Mouse (Mus musculus) neural tube, embryonic 11.5 days (tissue): ENCODE measurements around the gene Arhgef28. TPM values are rescaled to one million over a fixed set of nuclear protein-coding genes. Genes with fewer than 3 reads are reported as not detected.

Source experiments
- ATAC-seq: fragments of 200-750 bp; cut with Nextera tagmentation; 2 replicates; pipeline ENCODE4 v1.8.0; 2017; ENCODE audit warnings: moderate number of reproducible peaks, mild to moderate bottlenecking, moderate TSS enrichment, moderate library complexity; ENCODE audit not compliant: insufficient read depth, low FRiP score, low TSS enrichment
- DNase-seq: peaks from one replicate; pipeline ENCODE4 v3.0.0-alpha.2; 2015; ENCODE audit warnings: low spot score
- H3K27ac ChIP-seq: fragments of 300-500 bp; sonication (generic); 2 replicates; pipeline ENCODE4 v1.5.1; 2014; ENCODE audit warnings: low read depth, mild to moderate bottlenecking, low read length
- H3K27me3 ChIP-seq: fragments of 300-500 bp; sonication (generic); 2 replicates; pipeline ENCODE4 v1.6.1; 2014; ENCODE audit warnings: mild to moderate bottlenecking, low read length, mixed read lengths; ENCODE audit not compliant: control insufficient read depth, insufficient read depth
- H3K36me3 ChIP-seq: fragments of 300-500 bp; sonication (generic); 2 replicates; pipeline ENCODE4 v1.6.1; 2014; ENCODE audit warnings: mild to moderate bottlenecking, low read length, moderate library complexity, mixed read lengths; ENCODE audit not compliant: control insufficient read depth, insufficient read depth
- H3K4me1 ChIP-seq: fragments of 300-500 bp; sonication (generic); 2 replicates; pipeline ENCODE4 v1.6.1; 2014; ENCODE audit warnings: low read length, mixed read lengths; ENCODE audit not compliant: control insufficient read depth, insufficient read depth
- H3K4me2 ChIP-seq: fragments of 300-500 bp; sonication (generic); 2 replicates; pipeline ENCODE4 v1.6.1; 2014; ENCODE audit warnings: low read depth, mild to moderate bottlenecking, moderate library complexity
- H3K4me3 ChIP-seq: fragments of 300-500 bp; sonication (generic); 2 replicates; pipeline ENCODE4 v1.5.1; 2014; ENCODE audit warnings: low read depth, low read length
- H3K9ac ChIP-seq: fragments of 300-500 bp; sonication (generic); 2 replicates; pipeline ENCODE4 v1.6.1; 2014; ENCODE audit warnings: mild to moderate bottlenecking, low read length
- H3K9me3 ChIP-seq: fragments of 300-500 bp; sonication (generic); 2 replicates; pipeline ENCODE4 v1.6.1; 2016; ENCODE audit warnings: low read length; ENCODE audit not compliant: control insufficient read depth
- WGBS: fragments of 180-500 bp; shearing (Covaris S2); extraction: QIAGEN DNeasy Blood & Tissue Kit; methylation state at CpG from one replicate; pipeline ENCODE4 v1.1.7; 2014; 5-methylcytosine and 5-hydroxymethylcytosine counted together
- polyA plus RNA-seq: library from polyadenylated mRNA; unstranded; fragments of >200 nt; fragmentation: Nextera tagmentation; extraction: Ambion mirVana; gene quantifications from 2 replicates; pipeline ENCODE4 v1.2.1, GENCODE M21; 2014

Gene Arhgef28
- polyA plus RNA-seq, 1 experiment from 2014 or later: 7.7 TPM

GRCm38 (mm10) chr13:98124113-98124745, 82.0 kb downstream of the Arhgef28 start:
- 83% methylated on average over 14 of the region's 14 CpGs for WGBS
- ATAC-seq (no peak), DNase-seq (no peak)
- Histone ChIP-seq H3K9me3 (no peaks in the 10 kb centered on the region), H3K9ac (no peak overlapping the region), H3K4me1 (no peaks in the 10 kb centered on the region), H3K36me3 (no peaks in the 10 kb centered on the region), H3K4me3 (no peak overlapping the region), H3K27me3 (no peaks in the 10 kb centered on the region), H3K4me2 (no peak overlapping the region), H3K27ac (no peak overlapping the region)

- Histone ChIP-seq H3K36me3 (no peaks in the 10 kb centered on the region), H3K27me3 (no peaks in the 10 kb centered on the region), H3K4me2 (no peak overlapping the region), H3K4me1 (no peaks in the 10 kb centered on the region), H3K9me3 (no peaks in the 10 kb centered on the region), H3K27ac (no peak overlapping the region), H3K9ac (no peak overlapping the region), H3K4me3 (no peak overlapping the region)
- DNase-seq (no peak), ATAC-seq (no peak)
- WGBS: 83% methylated on average over 4 of the region's 4 CpGs
These were observed 83.5 kb downstream of the Arhgef28 start for GRCm38 (mm10) chr13:98122766-98123165.

- no peaks in the 10 kb centered on the region for H3K4me1 ChIP-seq
- no peak for ATAC-seq
- no peaks in the 10 kb centered on the region for H3K36me3 ChIP-seq
- no peaks in the 10 kb centered on the region for H3K9me3 ChIP-seq
- H3K27ac ChIP-seq: no peak overlapping the region
- no peak overlapping the region for H3K9ac ChIP-seq
- H3K4me2 ChIP-seq: no peak overlapping the region
- no peak for DNase-seq
- H3K4me3 ChIP-seq: no peak overlapping the region
- no peaks in the 10 kb centered on the region for H3K27me3 ChIP-seq
- 90% methylated on average over 5 of the region's 5 CpGs for WGBS
These were observed 84.2 kb downstream of the Arhgef28 start for GRCm38 (mm10) chr13:98121993-98122392.

- no peaks in the 10 kb centered on the region for H3K4me1 ChIP-seq
- DNase-seq (no peak), ATAC-seq (no peak)
- H3K9me3 ChIP-seq: no peaks in the 10 kb centered on the region
- no peak overlapping the region for H3K4me3 ChIP-seq
- no peak overlapping the region for H3K9ac ChIP-seq
- H3K4me2 ChIP-seq: no peak overlapping the region
- WGBS: 89% methylated on average over 4 of the region's 4 CpGs
- H3K27me3 ChIP-seq: no peaks in the 10 kb centered on the region
- no peak overlapping the region for H3K27ac ChIP-seq
- H3K36me3 ChIP-seq: no peaks in the 10 kb centered on the region
These were observed 85.1 kb downstream of the Arhgef28 start for GRCm38 (mm10) chr13:98121124-98121470.

GRCm38 (mm10) chr13:98120356-98121123, 85.7 kb downstream of the Arhgef28 start:
- ATAC-seq: no peak
- H3K4me3 ChIP-seq: no peak overlapping the region
- no peaks in the 10 kb centered on the region for H3K9me3 ChIP-seq
- no peak overlapping the region for H3K9ac ChIP-seq
- no peaks in the 10 kb centered on the region for H3K36me3 ChIP-seq
- no peak overlapping the region for H3K27ac ChIP-seq
- H3K27me3 ChIP-seq: no peaks in the 10 kb centered on the region
- 81% methylated on average over 11 of the region's 11 CpGs for WGBS
- no peaks in the 10 kb centered on the region for H3K4me1 ChIP-seq
- no peak overlapping the region for H3K4me2 ChIP-seq
- DNase-seq: no peak

- H3K9ac ChIP-seq: no peak overlapping the region
- H3K36me3 ChIP-seq: no peaks in the 10 kb centered on the region
- H3K4me3 ChIP-seq: no peak overlapping the region
- ATAC-seq (no peak), DNase-seq (no peak)
- no peak overlapping the region for H3K4me2 ChIP-seq
- no peaks in the 10 kb centered on the region for H3K9me3 ChIP-seq
- no peak overlapping the region for H3K27ac ChIP-seq
- no peaks in the 10 kb centered on the region for H3K4me1 ChIP-seq
- no peaks in the 10 kb centered on the region for H3K27me3 ChIP-seq
- WGBS: 84% methylated on average over 4 of the region's 4 CpGs
These were observed 87.9 kb downstream of the Arhgef28 start for GRCm38 (mm10) chr13:98118291-98118690.

GRCm38 (mm10) chr13:98117566-98118254, 88.5 kb downstream of the Arhgef28 start:
- no peak overlapping the region for H3K27ac ChIP-seq
- H3K27me3 ChIP-seq: no peaks in the 10 kb centered on the region
- DNase-seq (no peak), ATAC-seq (no peak)
- no peaks in the 10 kb centered on the region for H3K9me3 ChIP-seq
- no peak overlapping the region for H3K4me3 ChIP-seq
- no peak overlapping the region for H3K9ac ChIP-seq
- 87% methylated on average over 7 of the region's 7 CpGs for WGBS
- no peak overlapping the region for H3K4me2 ChIP-seq
- H3K36me3 ChIP-seq: no peaks in the 10 kb centered on the region
- H3K4me1 ChIP-seq: no peaks in the 10 kb centered on the region

- 81% methylated on average over 6 of the region's 6 CpGs for WGBS
- Histone ChIP-seq H3K9ac (no peak overlapping the region), H3K36me3 (no peaks in the 10 kb centered on the region), H3K4me3 (no peak overlapping the region), H3K4me2 (no peak overlapping the region), H3K27ac (no peak overlapping the region), H3K27me3 (no peaks in the 10 kb centered on the region), H3K4me1 (no peaks in the 10 kb centered on the region), H3K9me3 (no peaks in the 10 kb centered on the region)
- ATAC-seq (no peak), DNase-seq (no peak)
These were observed 90.6 kb downstream of the Arhgef28 start for GRCm38 (mm10) chr13:98115650-98116049.
